Mouse (Mus musculus) embryonic fibroblast, embryonic 13.5 days (primary cell): ENCODE measurements around the gene Minos1.

Experiments
- CTCF ChIP-seq: IDR thresholded peaks from 2 replicates; pipeline ENCODE4 v1.5.1; 2011; ENCODE audit warnings: mild to moderate bottlenecking, control low read depth, low read length, moderate library complexity, borderline replicate concordance; ENCODE audit not compliant: insufficient read depth
- POLR2A ChIP-seq: IDR thresholded peaks from 2 replicates; pipeline ENCODE4 v1.6.1; 2011; ENCODE audit warnings: low read depth, mild to moderate bottlenecking, control low read depth, low read length, moderate library complexity

GRCm38 (mm10) chr4:139120281-139120814 is 10.6 kb downstream of the Minos1 start:
- no peak for TF ChIP-seq CTCF
- TF ChIP-seq POLR2A, result no peak
